Mouse (Mus musculus) erythroid progenitor cell, adult 5-6 weeks (primary cell): ENCODE results near the gene Dnah12. TPM values are rescaled to one million over a fixed set of nuclear protein-coding genes. Genes with fewer than 3 reads are reported as not detected.
"Not testable (repeated sequence)": the region's sequence is repeated elsewhere in the genome, so short reads cannot be mapped to it uniquely, and the experiment has no call there.

Source experiments
- ATAC-seq: replicated peaks from 2 replicates; pipeline ENCODE4 v1.8.0; 2016; ENCODE audit warnings: moderate number of reproducible peaks, mild to moderate bottlenecking, moderate TSS enrichment, inconsistent platforms; ENCODE audit not compliant: poor library complexity, low FRiP score, severe bottlenecking
- total RNA-seq, 2 experiments: library from RNA; stranded (forward) in 1 of 2; stranded (reverse) in 1 of 2; fragments of 150-400 nt in 1 of 2; fragments of 186-747, 209-891 nt in 1 of 2; gene quantifications; 2 replicates each; pipeline versions ENCODE4 v1.2.3 to v1.2.4; 2015 to 2017; ENCODE audit warnings: low replicate concordance in 2 of 2

The Dnah12 gene
- total RNA-seq, 2 experiments from 2014 or later: not detected

GRCm38 (mm10) chr14:26867356-26867755 lies 174.3 kb downstream of the Dnah12 start:
- ATAC-seq: no peak

GRCm38 (mm10) chr14:26868299-26868698 lies 175.2 kb downstream of the Dnah12 start:
- no peak for ATAC-seq

- no peak for ATAC-seq
Measured at GRCm38 (mm10) chr14:26878756-26879155, 185.7 kb downstream of the Dnah12 start.

- ATAC-seq: no peak
Measured at GRCm38 (mm10) chr14:26879976-26880375, 186.9 kb downstream of the Dnah12 start.

- ATAC-seq: no peak
Measured at GRCm38 (mm10) chr14:26881700-26882099, 188.6 kb downstream of the Dnah12 start.

GRCm38 (mm10) chr14:26887244-26887643 lies 194.2 kb downstream of the Dnah12 start:
- ATAC-seq: no peak

- no peak for ATAC-seq
Measured at GRCm38 (mm10) chr14:26890777-26891176, 197.7 kb downstream of the Dnah12 start.

- no peak for ATAC-seq
Measured at GRCm38 (mm10) chr14:26894392-26894791, 201.3 kb downstream of the Dnah12 start, which contains the start of gene Asb14. Gene Asb14 (plus strand): TSS chr14:26894557.

GRCm38 (mm10) chr14:26899490-26899889 lies 206.4 kb downstream of the Dnah12 start:
- ATAC-seq: no peak

GRCm38 (mm10) chr14:26900893-26901292 lies 207.8 kb downstream of the Dnah12 start:
- ATAC-seq: no peak

GRCm38 (mm10) chr14:26907401-26907800 lies 214.3 kb downstream of the Dnah12 start:
- ATAC-seq: no peak

GRCm38 (mm10) chr14:26910461-26910860 lies 217.4 kb downstream of the Dnah12 start:
- ATAC-seq: not testable (repeated sequence)

- no peak for ATAC-seq
Measured at GRCm38 (mm10) chr14:26911201-26911600, 218.1 kb downstream of the Dnah12 start.

GRCm38 (mm10) chr14:26911826-26912225 lies 218.8 kb downstream of the Dnah12 start:
- no peak for ATAC-seq

- ATAC-seq: no peak
Measured at GRCm38 (mm10) chr14:26913681-26914268, 220.7 kb downstream of the Dnah12 start.

- no peak for ATAC-seq
Measured at GRCm38 (mm10) chr14:26919310-26919709, 226.2 kb downstream of the Dnah12 start.

GRCm38 (mm10) chr14:26923702-26924421 lies 230.8 kb downstream of the Dnah12 start:
- ATAC-seq: no peak

GRCm38 (mm10) chr14:26934891-26935290 lies 241.8 kb downstream of the Dnah12 start:
- no peak for ATAC-seq

GRCm38 (mm10) chr14:26935558-26935957 lies 242.5 kb downstream of the Dnah12 start:
- ATAC-seq: no peak
